Mouse (Mus musculus) T-helper 2 cell (primary cell): ENCODE data around the gene Cmtm4.

Source experiments
- in situ Hi-C: fragments of 300-600 bp; cut with MboI, MseI; formaldehyde crosslinking; loops from one replicate; pipeline ENCODE4 v1.15.1; 2025; ENCODE audit warnings: high pct_unique_total_duplicates

Gene Cmtm4

DNA sequence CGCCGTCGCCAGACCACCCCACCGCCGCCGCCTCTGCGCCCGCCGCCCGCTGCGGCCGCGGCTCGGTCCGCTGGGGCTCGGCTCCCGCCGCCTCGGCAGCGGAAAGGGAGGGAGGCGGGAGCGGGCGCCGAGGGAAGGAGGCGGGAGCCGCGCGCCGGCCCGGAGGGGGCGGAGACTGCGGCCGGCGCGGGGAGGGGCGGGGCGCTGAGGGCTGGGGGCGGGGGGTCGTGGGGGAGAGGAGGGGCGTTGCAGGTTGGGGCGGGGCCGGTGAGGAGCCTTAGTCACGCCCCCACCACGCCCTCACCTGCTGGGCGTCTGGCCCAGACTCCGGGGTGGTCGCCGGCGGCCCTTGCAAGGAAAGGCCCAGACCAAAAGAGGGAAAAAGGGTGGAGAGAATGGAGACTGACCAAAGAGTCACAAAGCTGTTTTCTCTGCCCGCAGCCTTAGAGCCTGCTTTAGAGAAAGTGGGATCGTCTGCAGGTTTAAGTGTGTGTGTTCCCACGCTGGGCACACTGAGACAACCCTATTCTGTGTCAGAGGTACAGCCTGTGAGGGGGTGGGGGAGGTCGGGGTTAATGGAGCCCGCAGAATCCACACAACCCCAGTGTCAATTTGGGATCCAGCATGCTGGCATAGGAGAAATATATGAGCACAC lies at the start of gene Cmtm4:
Gene Cmtm4, minus strand, starts transcription at position 105 of the 655 bp plus-strand sequence.
- in situ Hi-C loops = no loop called here

DNA sequence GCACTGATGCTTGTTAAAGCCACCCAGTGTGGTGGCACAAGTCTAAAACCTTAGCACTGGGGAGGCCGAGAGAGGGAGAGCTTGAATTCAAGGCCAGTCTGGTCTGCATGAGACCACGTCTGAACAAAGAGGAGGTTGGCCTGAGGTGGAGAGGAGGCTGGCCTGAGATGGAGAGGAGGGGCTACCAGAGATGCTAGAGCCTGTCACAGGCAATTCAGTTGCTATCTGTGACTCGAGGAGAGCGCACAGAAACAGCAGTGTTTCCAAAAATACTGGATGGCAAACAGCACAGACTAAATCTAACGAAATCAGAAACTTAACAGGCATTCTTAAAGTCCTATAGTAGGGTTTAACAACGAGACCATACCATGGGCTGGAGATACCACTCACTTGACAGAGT lies 49.6 kb upstream of the Cmtm4 start:
- in situ Hi-C loops = no loop called here

DNA sequence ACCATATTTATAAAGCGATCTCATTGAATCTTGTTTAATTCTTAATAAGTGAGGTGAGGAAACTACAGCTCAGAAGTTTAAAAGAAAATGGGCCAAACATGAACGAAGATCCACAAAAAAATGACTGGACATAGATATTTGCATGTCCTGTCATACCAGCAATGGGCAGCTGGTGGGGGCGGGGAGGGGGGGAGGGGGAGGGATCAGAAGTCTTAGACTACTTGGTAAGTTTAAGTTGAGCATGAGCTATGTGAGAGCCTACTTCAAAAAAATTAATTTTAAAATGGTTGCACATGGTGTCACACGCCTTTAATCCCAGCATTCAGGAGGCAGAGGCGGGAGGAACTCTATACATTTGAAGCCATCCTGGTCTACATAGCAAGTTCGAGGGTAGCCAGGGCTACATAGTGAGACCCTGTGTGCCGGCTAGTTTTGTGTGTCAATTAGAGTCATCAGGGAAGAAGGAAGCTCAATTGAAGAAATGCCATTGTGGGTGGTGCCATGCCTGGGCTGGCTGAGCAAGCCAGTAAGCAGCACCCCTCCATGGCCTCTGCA lies 47.6 kb upstream of the Cmtm4 start:
- in situ Hi-C loops = no loop called here

DNA sequence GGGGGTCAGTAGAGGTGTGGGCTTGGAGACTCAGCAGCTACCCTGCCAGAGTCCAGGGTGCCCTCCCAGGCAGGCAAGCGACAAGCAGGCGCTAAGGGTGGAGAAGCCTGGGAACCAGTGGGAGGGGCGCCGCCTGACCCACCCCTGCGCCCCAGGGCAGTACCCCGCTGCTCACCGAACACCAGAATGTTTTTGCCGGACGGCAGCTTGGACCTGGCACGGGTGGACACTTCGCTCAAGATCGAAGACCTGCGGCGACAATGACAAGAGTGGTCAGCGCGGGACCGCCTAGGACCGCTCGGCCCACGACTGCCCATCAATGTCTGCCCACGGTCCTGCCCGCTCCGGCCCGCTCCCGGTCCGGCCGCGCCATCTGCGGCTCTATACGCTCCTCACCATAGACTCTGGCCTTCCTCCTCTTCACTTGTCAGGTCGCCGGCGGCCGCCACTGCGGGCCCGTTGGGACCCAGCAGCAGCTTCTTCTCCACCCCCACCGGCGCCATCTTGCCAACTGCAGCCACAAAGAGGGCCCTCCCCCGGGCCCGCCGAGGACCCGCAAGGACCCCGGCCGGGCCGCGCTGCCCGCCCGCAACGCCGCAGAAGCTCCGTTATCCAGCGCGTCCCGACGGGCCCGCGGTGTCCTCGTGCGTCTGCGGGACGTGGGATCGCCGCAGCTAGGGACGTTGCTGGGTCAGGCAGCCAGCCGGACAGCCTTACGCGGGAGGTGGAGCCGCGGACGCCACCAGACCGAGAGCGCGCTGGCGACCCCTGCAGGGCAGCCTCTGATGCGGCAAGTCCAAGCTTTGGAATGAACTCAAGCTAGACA lies 46.9 kb upstream of the Cmtm4 start, which contains the start of gene Dync1li2:
Gene Dync1li2, minus strand, starts transcription at position 749 of the 826 bp plus-strand sequence.
- in situ Hi-C loops = no loop called here

DNA sequence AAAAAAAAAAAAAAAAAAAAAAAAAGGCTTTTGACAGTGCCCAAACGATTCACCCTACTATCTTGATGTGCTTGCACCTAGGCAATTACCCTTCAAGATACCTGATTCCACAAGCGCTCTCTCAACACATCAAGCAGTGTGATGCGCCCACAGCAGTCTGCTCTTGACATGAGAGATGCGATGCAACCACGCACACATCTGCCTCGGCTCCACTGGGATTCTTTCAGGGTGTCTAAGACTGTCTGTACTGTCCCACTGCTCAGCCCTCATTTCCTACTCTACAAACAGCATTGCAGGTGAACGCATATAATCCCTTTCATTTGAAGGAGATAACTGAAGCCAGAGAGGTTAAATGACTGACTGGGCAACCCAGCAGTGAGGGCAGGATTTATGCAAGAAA lies 46.0 kb upstream of the Cmtm4 start:
- in situ Hi-C loops = no loop called here

DNA sequence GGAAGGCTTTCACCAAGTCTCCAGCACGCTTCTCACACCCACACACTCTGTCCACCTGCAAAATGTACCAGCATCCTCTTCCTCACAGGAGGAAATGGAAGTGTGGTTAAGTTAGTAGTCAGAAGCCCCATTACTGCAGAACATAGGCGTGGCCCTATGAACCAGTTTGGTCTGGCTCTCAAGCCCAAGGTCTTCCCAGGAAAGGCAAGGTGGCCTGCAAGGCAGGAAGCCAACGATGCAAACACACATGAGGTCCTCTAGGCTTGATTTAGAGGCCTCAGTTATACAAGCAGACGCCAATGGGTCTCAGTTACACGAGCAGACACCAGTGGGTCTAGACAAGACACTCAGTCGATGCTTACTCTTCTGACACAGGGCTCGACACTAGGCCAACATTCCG lies 43.9 kb upstream of the Cmtm4 start:
- in situ Hi-C loops = loop anchor here (5.0 kb wide), 1 partner anchor 97 kb away; no protein-coding TSS in a partner anchor

DNA sequence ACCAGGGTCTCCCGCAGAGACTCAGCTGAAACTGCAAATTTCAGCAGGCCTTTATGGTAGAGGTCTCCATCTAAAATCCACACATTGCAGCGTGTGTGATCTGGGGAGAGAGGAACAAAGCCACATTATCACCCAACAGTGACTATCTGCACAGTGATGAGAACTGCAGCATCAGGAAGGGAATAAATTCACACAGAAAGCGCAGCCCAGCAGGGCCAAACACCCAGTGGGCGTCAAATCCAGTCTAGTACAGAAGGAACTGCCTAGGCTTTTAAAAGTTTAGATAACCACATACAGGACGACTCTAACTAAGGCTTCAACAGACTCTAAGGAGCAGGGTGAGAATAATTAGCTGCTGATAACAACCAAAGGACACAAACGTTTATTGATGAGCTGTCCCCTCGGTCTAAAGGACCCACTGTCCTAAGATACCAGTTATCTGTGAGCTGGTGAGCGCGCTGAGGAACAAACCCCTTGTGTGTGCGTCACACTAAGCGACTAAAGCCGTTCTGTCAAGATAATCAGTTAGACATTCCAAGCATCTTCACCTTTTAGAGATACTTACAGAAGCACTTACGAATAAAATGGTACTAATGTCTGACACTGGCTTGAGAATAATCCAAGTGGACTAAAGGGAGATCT lies 42.0 kb upstream of the Cmtm4 start:
- in situ Hi-C loops = loop anchor here (5.0 kb wide), 1 partner anchor 95 kb away; no protein-coding TSS in a partner anchor

DNA sequence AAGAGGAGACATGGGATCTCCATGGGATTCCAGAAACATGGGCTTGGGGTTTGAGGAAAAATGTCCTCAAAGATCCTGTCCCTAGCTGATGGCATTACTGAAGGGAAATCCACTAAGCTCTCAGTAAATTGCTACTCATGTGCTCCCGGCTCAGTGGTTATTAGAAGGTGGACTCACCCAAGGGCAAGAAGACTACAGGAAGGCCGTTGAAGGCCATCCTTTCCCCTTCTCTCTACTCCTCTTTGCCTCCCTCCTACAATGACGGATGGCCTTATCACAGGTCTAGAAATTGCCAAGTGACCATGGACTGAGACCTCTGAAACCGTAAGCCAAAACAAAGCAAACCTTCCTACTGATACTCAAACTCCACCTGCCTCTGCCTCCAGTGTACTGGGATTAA lies 41.0 kb upstream of the Cmtm4 start:
- in situ Hi-C loops = loop anchor here (5.0 kb wide), 1 partner anchor 94 kb away; no protein-coding TSS in a partner anchor

DNA sequence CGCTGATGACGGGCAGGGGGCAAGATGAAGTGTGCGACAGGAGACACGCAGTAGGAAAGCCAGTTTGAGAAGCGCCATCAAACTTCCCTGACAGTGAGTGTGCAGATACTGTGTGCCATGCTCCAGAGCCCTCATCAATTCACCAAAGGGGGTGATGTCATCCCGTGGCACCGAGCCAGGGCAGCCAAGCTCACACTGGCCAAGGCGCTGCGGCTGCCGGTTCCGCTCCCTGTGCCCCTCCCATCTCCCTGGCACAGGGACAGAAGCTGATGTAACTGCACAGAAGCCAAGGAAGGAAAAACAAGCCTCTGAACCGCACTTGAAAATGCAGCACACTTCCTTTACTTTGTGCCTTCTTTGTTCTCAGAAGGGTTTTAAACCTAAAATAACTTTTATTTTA lies 40.4 kb upstream of the Cmtm4 start:
- in situ Hi-C loops = loop anchor here (5.0 kb wide), 1 partner anchor 94 kb away; no protein-coding TSS in a partner anchor

DNA sequence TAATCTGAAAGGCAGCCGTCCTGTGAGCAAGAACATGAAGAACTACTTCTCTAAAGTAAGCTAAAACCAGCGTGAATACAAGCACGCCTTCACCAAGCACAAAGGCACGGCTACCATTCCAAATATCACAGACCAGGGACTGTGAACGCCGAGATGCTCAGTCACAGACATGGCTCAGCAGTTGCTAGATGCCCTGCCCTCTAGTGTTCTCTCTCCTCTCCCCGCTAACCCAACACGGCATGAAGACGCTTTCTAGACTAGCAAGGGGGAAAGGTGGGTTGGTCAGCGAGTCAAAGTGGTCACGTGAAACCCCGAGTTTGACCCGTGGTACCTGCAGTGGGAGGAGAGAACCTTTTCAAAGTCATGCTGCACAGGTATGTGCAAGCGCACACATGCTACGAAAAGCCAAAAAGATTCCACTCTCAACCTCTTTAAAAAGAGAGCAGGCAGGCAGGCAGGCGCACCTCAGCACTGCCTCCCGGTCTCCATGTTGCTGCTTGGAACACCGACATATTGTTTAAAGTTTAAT lies 39.3 kb upstream of the Cmtm4 start:
- in situ Hi-C loops = loop anchor here (5.0 kb wide), 1 partner anchor 93 kb away; no protein-coding TSS in a partner anchor

DNA sequence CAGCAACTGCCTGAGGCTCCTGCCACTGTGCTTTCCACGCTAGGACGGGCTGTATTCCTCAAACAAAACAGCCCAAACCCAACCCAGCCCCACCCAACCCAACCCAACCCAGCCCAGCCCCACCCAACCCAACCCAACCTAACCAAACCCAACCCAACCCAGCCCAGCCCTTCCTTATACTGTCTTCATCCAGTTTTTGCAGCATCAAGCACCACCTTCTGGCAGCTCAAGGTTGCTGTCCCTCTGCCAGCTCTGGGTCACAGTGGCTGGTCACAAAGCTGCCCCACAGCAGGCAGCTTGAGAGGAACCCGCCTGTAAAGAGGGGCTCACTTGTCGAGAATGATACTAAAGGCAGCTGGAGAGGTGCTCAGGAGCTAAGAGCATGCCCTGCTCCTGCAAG lies 38.7 kb upstream of the Cmtm4 start:
- in situ Hi-C loops = no loop called here

DNA sequence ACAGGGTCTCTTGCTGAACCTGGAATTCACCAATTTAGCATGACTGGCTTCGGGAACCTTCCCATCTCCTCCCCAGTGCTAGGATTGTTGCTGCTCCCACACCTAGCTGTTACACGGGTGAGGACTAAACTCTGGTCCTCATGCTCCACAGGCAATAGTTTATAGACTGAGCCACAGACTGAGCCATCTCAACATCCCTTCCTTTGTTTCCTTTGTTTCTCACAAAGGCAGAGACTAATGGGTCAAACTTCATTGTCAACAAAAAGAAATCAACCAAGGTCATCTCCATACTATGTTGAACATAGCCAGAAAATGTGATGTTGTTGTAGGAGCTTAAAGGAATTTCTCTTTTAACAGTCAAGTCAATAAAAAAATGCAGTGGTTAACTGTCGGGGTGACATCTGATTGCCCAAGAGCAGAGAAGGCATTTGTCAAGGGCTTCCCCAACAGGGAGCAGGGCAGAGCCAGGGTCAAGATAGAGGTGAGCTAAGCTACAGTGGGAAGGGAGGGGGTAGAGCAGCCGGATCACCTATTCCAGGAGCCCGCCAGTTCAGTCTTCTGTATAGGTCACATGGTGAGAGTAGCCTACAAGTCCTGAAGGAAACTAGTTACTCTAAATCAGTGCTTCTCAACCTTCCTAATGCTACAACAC lies 37.7 kb upstream of the Cmtm4 start:
- in situ Hi-C loops = no loop called here

DNA sequence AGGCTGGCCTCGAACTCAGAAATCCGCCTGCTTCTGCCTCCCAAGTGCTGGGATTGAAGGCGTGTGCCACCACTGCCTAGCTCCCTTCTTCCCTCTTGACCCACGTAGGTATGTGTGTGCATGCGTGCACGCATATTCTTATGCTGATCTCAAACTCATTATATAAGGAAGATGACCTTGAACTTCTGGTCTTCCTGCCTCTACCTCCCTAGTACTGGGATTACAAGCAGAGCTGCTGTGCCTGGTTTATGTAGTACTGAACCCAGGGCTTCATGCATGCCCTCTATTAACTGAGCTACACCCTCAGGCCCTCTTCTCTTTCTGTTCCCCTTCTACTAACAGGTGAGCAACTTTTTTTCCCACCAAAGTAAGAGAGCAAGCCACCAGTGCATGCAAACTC lies 37.0 kb upstream of the Cmtm4 start:
- in situ Hi-C loops = no loop called here

DNA sequence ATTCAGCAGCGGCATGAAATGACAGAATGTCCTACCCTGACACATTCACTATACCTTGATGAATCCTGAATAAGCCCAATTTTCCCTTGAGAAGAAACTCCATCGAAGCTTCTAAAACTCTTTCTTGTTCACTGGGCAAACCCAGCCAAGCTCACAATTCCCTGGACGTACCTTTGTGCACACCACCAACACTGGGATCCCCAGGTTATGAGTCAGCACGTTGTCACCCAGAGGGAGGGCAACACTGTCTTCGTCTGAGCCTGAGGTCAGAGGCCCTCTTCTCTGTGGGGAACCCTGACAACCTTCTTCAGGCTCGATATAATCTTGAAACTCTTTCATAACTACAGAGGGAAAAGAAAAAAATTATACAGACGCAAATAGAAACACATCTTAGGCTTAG lies 34.6 kb upstream of the Cmtm4 start:
- in situ Hi-C loops = no loop called here

DNA sequence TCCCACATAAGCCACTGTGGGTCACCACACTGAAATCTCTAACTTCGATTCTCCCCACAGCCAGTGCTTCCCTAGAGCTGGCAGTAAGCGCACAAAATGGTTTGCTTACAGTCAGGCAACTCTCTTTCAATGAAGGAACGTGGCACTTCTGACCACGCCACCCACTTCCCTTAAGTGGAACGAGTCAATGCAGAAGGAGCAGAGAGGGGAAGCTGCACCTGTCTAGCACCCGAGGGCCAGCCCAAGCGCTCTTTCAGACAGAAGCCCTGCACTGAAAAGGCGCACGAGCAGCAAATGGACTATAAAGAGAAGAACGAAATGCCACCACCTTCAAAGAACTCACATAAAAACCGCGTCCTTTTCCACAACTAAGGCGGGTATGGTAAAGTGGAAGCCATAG lies 32.1 kb upstream of the Cmtm4 start:
- in situ Hi-C loops = no loop called here

DNA sequence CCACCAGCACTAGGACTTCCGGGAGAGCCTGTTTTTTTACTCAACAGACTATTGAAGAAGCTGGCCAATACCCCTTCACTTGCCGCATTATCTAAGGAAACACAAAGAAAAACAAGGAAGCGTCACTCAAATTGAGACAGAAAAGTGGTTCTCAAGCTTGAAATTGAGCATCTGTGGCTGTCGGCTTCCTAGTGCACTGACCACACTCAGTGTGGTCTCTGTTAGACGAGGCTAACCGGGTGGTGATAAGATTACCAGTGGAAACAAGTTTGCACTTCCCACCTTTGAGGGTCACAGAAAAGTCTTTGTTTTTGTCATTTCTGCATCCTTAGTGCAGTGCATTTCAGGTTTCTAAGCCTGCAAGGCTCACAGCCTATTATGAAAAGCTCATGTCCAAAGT lies 26.7 kb upstream of the Cmtm4 start:
- in situ Hi-C loops = no loop called here

DNA sequence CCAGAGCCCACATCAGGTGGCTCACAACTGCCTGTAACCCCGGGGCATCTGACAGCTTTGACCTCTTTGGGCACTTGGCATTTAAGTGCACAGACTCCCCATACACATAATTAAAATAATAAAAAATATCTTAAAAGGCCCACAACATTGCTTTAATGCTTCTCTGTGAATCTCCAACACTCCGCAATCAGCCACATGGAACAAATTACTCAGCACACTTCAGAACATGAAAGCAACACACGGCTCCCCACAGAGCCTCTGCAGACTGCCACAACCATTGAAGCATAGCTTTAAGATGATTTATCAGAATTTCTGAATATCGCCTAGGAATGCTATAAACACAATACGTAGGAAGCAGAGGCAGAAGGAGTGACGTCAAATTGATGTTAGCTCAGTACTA lies 20.4 kb upstream of the Cmtm4 start:
- in situ Hi-C loops = no loop called here

DNA sequence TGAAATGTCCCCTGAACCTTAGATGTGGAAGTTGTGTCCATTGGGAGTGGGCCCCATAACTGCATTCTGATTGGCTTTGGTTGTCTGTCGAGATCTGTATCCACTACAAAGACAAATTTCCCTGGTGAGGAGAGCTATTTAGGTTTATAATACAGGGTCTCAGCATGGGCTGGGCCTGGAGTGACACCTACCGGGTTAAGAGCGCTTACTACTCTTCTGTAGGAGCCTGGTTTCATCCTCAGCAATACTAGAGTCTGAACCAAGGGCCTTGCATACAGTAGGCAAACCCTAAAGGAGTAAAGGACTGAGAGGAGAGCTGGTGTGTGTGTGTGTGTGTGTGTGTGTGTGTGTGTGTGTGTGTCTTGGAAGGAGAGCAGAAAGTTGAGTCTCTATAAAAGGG lies 18.6 kb upstream of the Cmtm4 start:
- in situ Hi-C loops = no loop called here

DNA sequence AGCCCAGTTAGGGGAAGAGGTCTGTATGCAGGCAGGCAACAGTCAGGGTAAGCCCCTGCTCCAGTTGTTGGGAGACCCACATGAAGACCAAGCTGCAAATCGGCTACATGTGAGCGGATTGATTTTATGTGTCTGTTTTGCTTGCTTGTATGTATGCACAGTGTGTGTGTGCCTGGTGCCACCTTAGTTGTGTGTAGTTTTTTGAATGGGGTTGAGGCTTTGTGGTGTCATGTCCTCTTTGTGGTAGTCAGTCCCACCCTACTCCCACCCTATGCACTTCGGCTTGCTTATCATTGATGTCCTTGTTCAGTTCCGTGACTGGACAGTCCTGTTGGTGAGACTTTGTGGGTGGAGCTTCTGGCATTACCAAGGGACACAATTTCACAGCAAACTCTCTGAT lies 18.2 kb upstream of the Cmtm4 start:
- in situ Hi-C loops = no loop called here

DNA sequence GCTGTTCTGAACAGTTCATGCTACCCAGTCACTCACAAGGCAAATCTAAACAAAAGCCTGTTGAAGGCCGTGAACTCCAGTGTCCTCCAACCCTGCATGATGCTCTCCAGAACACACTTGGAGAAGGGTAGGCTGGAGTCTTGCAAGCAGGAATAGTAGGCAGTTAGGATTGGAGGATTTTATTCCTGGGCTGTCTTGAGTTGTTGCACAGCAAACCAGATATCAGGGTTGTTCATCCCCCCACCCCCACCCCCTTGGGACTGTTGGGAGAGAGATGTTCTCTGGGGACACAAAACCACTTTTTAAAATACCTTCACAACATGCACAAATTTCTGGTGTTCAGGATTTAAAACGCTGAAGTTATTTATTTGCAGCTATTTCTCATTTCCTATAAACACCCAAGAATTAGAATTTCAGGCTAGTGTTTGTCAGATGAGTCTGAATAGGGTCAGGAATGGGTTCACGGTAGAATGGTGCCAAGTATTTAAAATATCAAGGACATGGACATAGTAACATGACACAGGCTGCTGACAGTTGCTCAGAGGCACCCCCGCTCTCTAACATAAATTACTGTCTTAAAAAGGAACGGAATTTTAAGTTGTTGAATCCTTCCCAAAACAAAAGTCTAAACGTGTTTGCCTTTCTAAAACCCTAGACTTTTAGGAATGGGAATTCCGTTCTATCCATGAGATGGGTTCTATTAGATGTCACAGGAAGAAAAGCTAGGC lies 17.4 kb upstream of the Cmtm4 start:
- in situ Hi-C loops = no loop called here

DNA sequence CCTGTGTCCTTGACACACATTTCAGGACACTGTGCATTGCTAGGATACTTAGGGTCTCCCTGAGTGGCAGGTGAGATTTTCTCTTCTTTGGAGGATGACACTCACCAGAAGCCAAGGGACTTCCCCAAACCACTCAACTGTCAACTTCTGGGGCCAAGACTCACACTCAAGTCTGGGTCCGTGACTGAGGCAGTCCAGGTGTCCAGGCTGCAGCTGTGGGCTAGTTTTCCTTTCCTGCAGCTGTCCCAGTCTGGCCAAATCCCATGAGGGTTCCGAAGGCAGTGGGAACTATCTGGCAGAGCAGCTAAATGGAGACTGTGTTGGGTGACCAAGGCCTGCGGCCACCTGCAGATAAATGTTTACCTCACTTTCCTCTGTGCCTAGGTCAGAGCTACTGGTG lies 16.4 kb upstream of the Cmtm4 start:
- in situ Hi-C loops = no loop called here
